Mouse (Mus musculus): ENCODE results near the gene Rflna.

Gene Rflna

GRCm38 (mm10) chr5:125052603-125053488, 49.8 kb downstream of the Rflna start:
- DNase-seq (ENCODE audit: low read depth, low spot score) = no peak

- DNase-seq (ENCODE audit: low read depth, low spot score) = no peak
Measured at GRCm38 (mm10) chr5:125053661-125054060, 50.6 kb downstream of the Rflna start.

GRCm38 (mm10) chr5:125055901-125056300, 52.9 kb downstream of the Rflna start:
- no peak for DNase-seq (ENCODE audit: low read depth, low spot score)

DNA sequence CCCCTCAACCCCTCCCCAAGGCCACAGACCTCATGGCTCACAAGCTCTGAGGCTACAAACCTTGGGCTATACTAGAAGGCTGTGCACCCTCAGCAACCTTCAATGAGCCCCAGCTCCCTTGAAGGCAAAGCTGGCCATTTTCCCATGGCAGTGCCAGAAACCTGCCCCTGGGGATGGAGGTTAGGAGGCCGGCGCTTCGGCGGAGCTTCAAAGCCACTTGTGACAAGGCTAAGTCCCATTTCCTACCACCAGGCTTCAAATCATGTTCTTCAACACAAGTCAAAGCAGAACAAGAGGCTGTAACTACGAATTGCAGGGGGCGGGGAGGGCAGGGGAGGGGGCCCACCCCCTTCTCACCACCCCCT, 53.3 kb downstream of the Rflna start:
- DNase-seq (ENCODE audit: low read depth, low spot score) = no peak

DNA sequence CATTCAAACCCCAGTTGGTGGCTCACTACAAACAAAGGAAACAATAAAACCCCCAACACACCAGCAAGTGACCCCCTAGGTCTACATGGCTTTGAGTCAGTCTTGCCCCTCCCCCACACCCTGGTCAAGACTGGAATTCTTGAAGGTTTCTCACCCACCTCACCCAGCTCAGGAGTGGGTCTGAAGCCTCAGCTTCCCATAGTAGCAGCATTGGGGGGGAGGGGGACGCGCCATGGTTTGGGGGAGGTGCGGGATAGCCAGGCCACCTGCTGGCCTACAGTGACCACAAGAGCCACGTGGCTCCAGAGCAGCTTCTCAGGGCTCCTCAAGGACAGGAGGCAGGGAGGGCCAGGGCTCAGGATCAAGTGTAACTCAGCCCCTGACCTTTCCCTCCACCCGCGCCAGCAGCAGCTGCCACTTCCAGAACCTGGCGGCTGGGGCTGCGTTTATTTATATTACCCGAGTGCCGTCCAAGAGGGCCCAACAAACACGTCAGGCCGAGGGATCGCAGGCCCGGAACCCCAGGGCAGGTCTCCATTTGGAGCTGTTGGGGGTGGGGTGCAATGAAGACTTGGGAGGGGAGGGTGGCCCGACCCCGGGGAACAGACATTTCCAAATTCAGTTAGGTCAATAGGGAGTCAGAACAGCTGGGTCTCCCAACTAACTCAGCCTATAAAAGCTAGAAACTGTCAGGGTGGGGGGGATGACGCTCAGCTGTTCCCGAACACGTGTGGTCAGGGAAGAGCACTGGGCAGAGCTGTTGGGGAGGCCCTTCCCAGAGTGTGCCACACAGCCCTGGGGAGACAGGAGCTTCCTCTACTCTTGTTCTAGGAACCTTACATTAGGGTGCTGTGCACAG, 53.9 kb downstream of the Rflna start:
- DNase-seq (ENCODE audit: low read depth, low spot score) = peak; percentile 55

DNA sequence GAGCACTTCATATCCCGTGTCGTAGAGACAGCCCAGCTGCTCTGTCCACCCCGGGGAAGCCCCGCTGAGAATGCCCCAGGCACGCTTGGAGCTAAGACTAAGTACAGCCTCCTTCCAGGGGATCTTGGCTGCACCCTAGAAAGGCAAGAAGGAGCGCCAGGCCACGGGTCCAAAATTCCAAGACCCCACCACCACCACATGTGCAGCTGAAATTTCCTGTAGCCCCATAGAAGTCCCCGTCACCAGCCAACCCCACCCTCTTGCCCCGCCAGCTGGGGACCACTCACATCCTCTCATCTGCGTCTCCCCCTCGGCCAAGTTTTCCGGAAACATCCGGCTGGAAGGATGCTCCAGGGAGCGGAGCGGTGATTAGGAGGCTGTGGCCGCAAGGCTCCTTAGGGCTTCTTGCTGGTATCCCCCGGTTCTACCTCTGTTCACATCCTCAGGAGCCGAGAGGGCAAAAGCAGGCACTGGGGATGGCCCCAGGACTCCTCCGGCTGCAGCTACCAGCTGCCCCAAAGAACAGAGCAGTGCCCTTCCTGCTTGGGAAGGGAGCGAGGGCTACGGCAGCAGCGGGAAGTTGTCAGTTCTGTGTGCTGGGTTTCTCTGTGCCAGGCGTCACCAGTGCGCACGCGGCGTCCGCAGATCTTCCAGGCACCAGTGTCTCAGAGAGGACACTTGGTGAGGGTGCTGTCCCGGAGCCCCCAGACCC, 54.7 kb downstream of the Rflna start:
- no peak for DNase-seq (ENCODE audit: low read depth, low spot score)

GRCm38 (mm10) chr5:125058267-125058668, 55.2 kb downstream of the Rflna start:
- no peak for DNase-seq (ENCODE audit: low read depth, low spot score)
